Mouse (Mus musculus): ENCODE measurements around the gene Elk4.

DNA sequence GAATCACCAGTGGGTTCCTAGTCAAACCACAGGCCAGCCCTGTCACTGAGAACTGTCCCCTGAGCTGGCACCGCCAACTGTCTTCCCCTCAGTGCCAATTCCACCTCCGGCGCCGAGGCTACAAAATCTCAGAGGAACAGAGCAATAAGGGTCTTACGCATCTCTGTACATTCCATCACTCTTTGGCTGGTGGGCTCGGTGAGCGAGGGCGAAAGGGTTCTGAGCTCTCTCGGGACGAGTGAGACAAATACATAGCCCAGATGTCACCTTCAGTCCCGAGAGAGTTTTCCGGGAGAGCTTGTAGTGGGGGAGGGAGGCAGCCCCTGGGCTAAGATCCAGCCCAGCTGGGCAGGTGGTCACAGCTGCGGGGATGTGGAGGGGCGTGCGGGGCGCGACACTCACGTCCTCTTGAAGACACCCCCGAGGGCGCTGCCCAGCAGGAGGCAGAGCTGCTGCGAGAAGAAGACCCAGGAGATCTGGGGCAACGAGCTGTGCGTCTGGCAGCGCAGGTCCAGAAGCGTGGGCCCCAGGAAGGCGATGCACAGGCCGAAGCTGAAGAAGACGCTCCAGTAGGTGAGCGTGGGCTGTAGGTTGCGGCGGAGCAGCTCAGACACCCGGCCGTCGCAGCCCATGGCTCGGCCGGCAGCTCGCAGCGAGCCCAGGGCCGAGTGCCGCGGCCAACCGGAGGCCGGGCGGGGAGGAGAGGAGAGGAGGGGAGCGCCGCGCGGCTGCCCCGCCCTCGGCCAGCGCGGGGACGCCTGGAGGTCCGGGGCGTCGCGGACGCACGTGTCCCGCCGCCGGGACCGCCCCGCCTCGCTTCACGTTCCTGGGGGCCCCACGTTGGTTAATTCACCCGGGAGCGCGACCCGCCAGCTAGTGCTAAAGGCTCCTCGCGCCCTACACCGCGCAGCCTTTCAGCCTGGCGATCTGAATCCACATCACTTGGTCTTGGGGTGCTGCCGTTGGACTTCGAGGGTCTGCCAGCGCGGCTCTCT, 60.2 kb downstream of the Elk4 start, which contains the start of gene Mfsd4a:
- TF ChIP-seq CTCF (IDR thresholded peaks at IDR 0.05; ENCODE audit: control insufficient read depth, insufficient read depth, insufficient replicate concordance, low read depth, low read length): no peak
- TF ChIP-seq POLR2A (IDR thresholded peaks at IDR 0.05; ENCODE audit: control insufficient read depth, low read depth, low read length): no peak
